Mouse (Mus musculus): ENCODE measurements around the gene Mydgf. TPM values are rescaled to one million over a fixed set of nuclear protein-coding genes. Genes with fewer than 3 reads are reported as not detected.

Gene Mydgf
- polyA plus RNA-seq, 1 experiment from 2014 or later, result 108 TPM

GRCm38 (mm10) chr17:56185281-56186141, 1.8 kb upstream of the Mydgf start:
- 41% methylated on average over 11 of the region's 11 CpGs for WGBS
- H3K9ac ChIP-seq, result no peak overlapping the region
- ATAC-seq (ENCODE audit: insufficient number of reproducible peaks, low FRiP score, low TSS enrichment, low read depth), result peak; percentile 53; the same call in 1 of the 2 replicates
- H3K9me3 ChIP-seq, result no peaks in the 10 kb centered on the region
- H3K36me3 ChIP-seq, result peaks cover 59% of the 10 kb centered on the region
- H3K4me2 ChIP-seq, result no peak overlapping the region; the same call in 1 of the 2 replicates
- H3K27ac ChIP-seq, result peak overlapping the region; percentile 74
- H3K27me3 ChIP-seq, result no peaks in the 10 kb centered on the region
- peaks cover 25% of the 10 kb centered on the region for H3K4me1 ChIP-seq
- H3K4me3 ChIP-seq, result no peak overlapping the region

- H3K4me1 ChIP-seq, result peaks cover 25% of the 10 kb centered on the region
- peak; percentile 7; the same call in 1 of the 2 replicates for ATAC-seq (ENCODE audit: insufficient number of reproducible peaks, low FRiP score, low TSS enrichment, low read depth)
- H3K27ac ChIP-seq, result peak overlapping the region; percentile 84
- peak overlapping the region; percentile 83 for H3K4me2 ChIP-seq
- H3K9me3 ChIP-seq, result no peaks in the 10 kb centered on the region
- H3K36me3 ChIP-seq, result peaks cover 56% of the 10 kb centered on the region
- 2% methylated on average over 14 of the region's 14 CpGs for WGBS
- H3K27me3 ChIP-seq, result no peaks in the 10 kb centered on the region
- peak overlapping the region; percentile 72 for H3K9ac ChIP-seq
- peak overlapping the region; percentile 92 for H3K4me3 ChIP-seq
These were observed 604 bp downstream of the Mydgf start for GRCm38 (mm10) chr17:56182975-56183657.

GRCm38 (mm10) chr17:56175416-56175815, 8.3 kb downstream of the Mydgf start:
- H3K36me3 ChIP-seq, result peaks cover 68% of the 10 kb centered on the region
- 100% methylated on average over 3 of the region's 3 CpGs for WGBS
- H3K4me1 ChIP-seq, result no peaks in the 10 kb centered on the region
- H3K9me3 ChIP-seq, result no peaks in the 10 kb centered on the region
- no peak overlapping the region for H3K4me2 ChIP-seq
- no peaks in the 10 kb centered on the region for H3K27me3 ChIP-seq
- no peak overlapping the region for H3K4me3 ChIP-seq
- ATAC-seq (ENCODE audit: insufficient number of reproducible peaks, low FRiP score, low TSS enrichment, low read depth), result no peak
- no peak overlapping the region for H3K9ac ChIP-seq
- H3K27ac ChIP-seq, result no peak overlapping the region

GRCm38 (mm10) chr17:56173401-56174046, 10.2 kb downstream of the Mydgf start:
- Histone ChIP-seq H3K4me1 (no peaks in the 10 kb centered on the region), H3K27me3 (no peaks in the 10 kb centered on the region), H3K27ac (no peak overlapping the region), H3K9me3 (no peaks in the 10 kb centered on the region), H3K9ac (no peak overlapping the region), H3K4me2 (no peak overlapping the region), H3K36me3 (peaks cover 49% of the 10 kb centered on the region), H3K4me3 (no peak overlapping the region)
- ATAC-seq (ENCODE audit: insufficient number of reproducible peaks, low FRiP score, low TSS enrichment, low read depth), result no peak
- 53% methylated on average over 10 of the region's 10 CpGs for WGBS

GRCm38 (mm10) chr17:56171881-56172280, 11.8 kb downstream of the Mydgf start:
- H3K9me3 ChIP-seq, result no peaks in the 10 kb centered on the region
- peaks cover 35% of the 10 kb centered on the region for H3K36me3 ChIP-seq
- H3K9ac ChIP-seq, result no peak overlapping the region
- H3K27me3 ChIP-seq, result no peaks in the 10 kb centered on the region
- H3K27ac ChIP-seq, result no peak overlapping the region
- H3K4me2 ChIP-seq, result no peak overlapping the region
- H3K4me3 ChIP-seq, result no peak overlapping the region
- no peak for ATAC-seq (ENCODE audit: insufficient number of reproducible peaks, low FRiP score, low TSS enrichment, low read depth)
- 86% methylated on average over 17 of the region's 17 CpGs for WGBS
- H3K4me1 ChIP-seq, result no peaks in the 10 kb centered on the region

- Histone ChIP-seq H3K36me3 (peaks cover 31% of the 10 kb centered on the region), H3K27ac (no peak overlapping the region), H3K4me2 (no peak overlapping the region), H3K4me3 (no peak overlapping the region), H3K4me1 (no peaks in the 10 kb centered on the region), H3K9ac (no peak overlapping the region), H3K9me3 (no peaks in the 10 kb centered on the region), H3K27me3 (no peaks in the 10 kb centered on the region)
- ATAC-seq (ENCODE audit: insufficient number of reproducible peaks, low FRiP score, low TSS enrichment, low read depth), result no peak
- WGBS, result 80% methylated on average over 9 of the region's 9 CpGs
These were observed 12.3 kb downstream of the Mydgf start for GRCm38 (mm10) chr17:56171456-56171855.

- no peaks in the 10 kb centered on the region for H3K27me3 ChIP-seq
- WGBS, result 72% methylated on average over 10 of the region's 10 CpGs
- no peak overlapping the region for H3K4me3 ChIP-seq
- no peaks in the 10 kb centered on the region; the same call in 1 of the 2 replicates for H3K4me1 ChIP-seq
- no peak overlapping the region for H3K4me2 ChIP-seq
- H3K27ac ChIP-seq, result no peak overlapping the region
- no peak for ATAC-seq (ENCODE audit: insufficient number of reproducible peaks, low FRiP score, low TSS enrichment, low read depth)
- H3K9ac ChIP-seq, result no peak overlapping the region
- no peaks in the 10 kb centered on the region for H3K9me3 ChIP-seq
- H3K36me3 ChIP-seq, result peaks cover 24% of the 10 kb centered on the region
These were observed 13.1 kb downstream of the Mydgf start for GRCm38 (mm10) chr17:56170636-56171035.

GRCm38 (mm10) chr17:56169830-56170229, 13.9 kb downstream of the Mydgf start:
- H3K4me2 ChIP-seq, result no peak overlapping the region
- H3K36me3 ChIP-seq, result peaks cover 16% of the 10 kb centered on the region; the same call in 1 of the 2 replicates
- H3K27me3 ChIP-seq, result no peaks in the 10 kb centered on the region
- no peak overlapping the region for H3K4me3 ChIP-seq
- H3K27ac ChIP-seq, result 0 out of 2 replicates have a peak overlapping the region, but pooled peaks have one; percentile 24
- peaks cover 3% of the 10 kb centered on the region; the same call in 1 of the 2 replicates for H3K4me1 ChIP-seq
- 73% methylated on average over 6 of the region's 6 CpGs for WGBS
- no peaks in the 10 kb centered on the region for H3K9me3 ChIP-seq
- no peak for ATAC-seq (ENCODE audit: insufficient number of reproducible peaks, low FRiP score, low TSS enrichment, low read depth)
- H3K9ac ChIP-seq, result no peak overlapping the region

- H3K9me3 ChIP-seq, result no peaks in the 10 kb centered on the region
- no peak overlapping the region for H3K27ac ChIP-seq
- peaks cover 3% of the 10 kb centered on the region; the same call in 1 of the 2 replicates for H3K27me3 ChIP-seq
- peaks cover 22% of the 10 kb centered on the region for H3K4me1 ChIP-seq
- 60% methylated on average over 11 of the region's 11 CpGs for WGBS
- no peak overlapping the region for H3K4me3 ChIP-seq
- no peak for ATAC-seq (ENCODE audit: insufficient number of reproducible peaks, low FRiP score, low TSS enrichment, low read depth)
- no peak overlapping the region for H3K9ac ChIP-seq
- H3K36me3 ChIP-seq, result no peaks in the 10 kb centered on the region
- no peak overlapping the region for H3K4me2 ChIP-seq
These were observed 18.0 kb downstream of the Mydgf start for GRCm38 (mm10) chr17:56165671-56166070.

- Histone ChIP-seq H3K27ac (no peak overlapping the region), H3K4me2 (no peak overlapping the region), H3K9ac (no peak overlapping the region), H3K4me1 (peaks cover 22% of the 10 kb centered on the region), H3K27me3 (peaks cover 4% of the 10 kb centered on the region; the same call in 1 of the 2 replicates), H3K9me3 (no peaks in the 10 kb centered on the region), H3K4me3 (no peak overlapping the region), H3K36me3 (no peaks in the 10 kb centered on the region)
- no peak for ATAC-seq (ENCODE audit: insufficient number of reproducible peaks, low FRiP score, low TSS enrichment, low read depth)
- WGBS, result 72% methylated on average over 3 of the region's 3 CpGs
These were observed 19.2 kb downstream of the Mydgf start for GRCm38 (mm10) chr17:56164510-56164909.

- peaks cover 22% of the 10 kb centered on the region for H3K4me1 ChIP-seq
- H3K36me3 ChIP-seq, result no peaks in the 10 kb centered on the region
- H3K4me3 ChIP-seq, result peak overlapping the region; percentile 48; the same call in 1 of the 2 replicates
- H3K9ac ChIP-seq, result no peak overlapping the region
- peaks cover 11% of the 10 kb centered on the region for H3K27me3 ChIP-seq
- WGBS, result 77% methylated on average over 6 of the region's 6 CpGs
- H3K4me2 ChIP-seq, result peak overlapping the region; percentile 81
- no peak for ATAC-seq (ENCODE audit: insufficient number of reproducible peaks, low FRiP score, low TSS enrichment, low read depth)
- no peaks in the 10 kb centered on the region for H3K9me3 ChIP-seq
- H3K27ac ChIP-seq, result no peak overlapping the region
These were observed 20.1 kb downstream of the Mydgf start for GRCm38 (mm10) chr17:56163523-56164102.

Measured in limb, embryonic 15.5 days (tissue).